Mouse (Mus musculus): ENCODE measurements at regions not wholly inside any gene's neighbourhood (a gene's known extent, or its start where the extent isn't known, plus 50 kb on each side); places are given as distances from the start of the nearest gene placed in this dataset.

- Histone ChIP-seq H3K4me1 (no peaks in the 10 kb centered on the region), H3K27me3 (replicated peaks) (peaks cover 19% of the 10 kb centered on the region), H3K36me3 (replicated peaks; ENCODE audit: low read length) (no peaks in the 10 kb centered on the region), H3K9me3 (peaks cover 34% of the 10 kb centered on the region), H3K4me3 (replicated peaks) (no peak overlapping the region)
- no peak for TF ChIP-seq GATA1 (IDR thresholded peaks at IDR 0.05; ENCODE audit: borderline replicate concordance, low read length)
- no peak for TF ChIP-seq FLI1 (IDR thresholded peaks at IDR 0.05; ENCODE audit: low read length)
Measured at GRCm38 (mm10) chr3:52610466-52610865, 342.3 kb downstream of the Foxo1 start.

- peaks cover 38% of the 10 kb centered on the region for H3K9me3 ChIP-seq
- no peaks in the 10 kb centered on the region for H3K36me3 ChIP-seq (replicated peaks; ENCODE audit: low read length)
- TF ChIP-seq GATA1 (IDR thresholded peaks at IDR 0.05; ENCODE audit: borderline replicate concordance, low read length) (no peak), FLI1 (IDR thresholded peaks at IDR 0.05; ENCODE audit: low read length) (no peak)
- H3K4me1 ChIP-seq, result peaks cover 3% of the 10 kb centered on the region; the same call in 1 of the 2 replicates
- no peak overlapping the region for H3K4me3 ChIP-seq (replicated peaks)
- peaks cover 24% of the 10 kb centered on the region for H3K27me3 ChIP-seq (replicated peaks)
Measured at GRCm38 (mm10) chr3:52608086-52608426, 339.9 kb downstream of the Foxo1 start.

- TF ChIP-seq GATA1 (IDR thresholded peaks at IDR 0.05; ENCODE audit: borderline replicate concordance, low read length) (no peak), FLI1 (IDR thresholded peaks at IDR 0.05; ENCODE audit: low read length) (no peak)
- Histone ChIP-seq H3K4me1 (peaks cover 3% of the 10 kb centered on the region; the same call in 1 of the 2 replicates), H3K9me3 (peaks cover 38% of the 10 kb centered on the region), H3K36me3 (replicated peaks; ENCODE audit: low read length) (no peaks in the 10 kb centered on the region), H3K4me3 (replicated peaks) (no peak overlapping the region), H3K27me3 (replicated peaks) (peaks cover 24% of the 10 kb centered on the region)
Measured at GRCm38 (mm10) chr3:52607379-52608085, 339.4 kb downstream of the Foxo1 start.

DNA sequence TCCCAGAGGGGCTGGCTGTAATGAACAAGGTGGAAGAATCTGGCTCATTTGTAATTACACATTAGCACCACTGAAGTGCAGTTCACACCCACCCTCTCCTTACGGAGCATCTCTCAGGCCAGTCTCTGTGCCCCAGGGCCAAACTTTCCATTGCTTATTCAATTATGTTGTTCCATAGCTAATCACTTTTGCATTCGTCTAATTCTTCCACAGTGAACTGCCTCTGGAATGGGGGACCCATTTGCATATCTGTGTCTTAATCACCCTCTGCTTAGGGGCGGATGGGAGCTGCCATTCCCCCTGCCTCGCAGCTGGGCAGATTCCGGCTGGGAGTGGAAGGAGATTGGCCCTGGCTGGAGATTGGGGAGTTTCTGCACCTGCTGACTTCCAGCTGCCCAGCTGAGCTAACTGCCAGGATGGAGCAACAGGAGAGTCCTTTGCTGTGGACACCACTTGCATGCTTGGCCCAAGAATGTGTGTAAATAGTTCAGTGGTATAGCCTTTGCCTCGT lies 337.2 kb downstream of the Foxo1 start:
- no peaks in the 10 kb centered on the region for H3K36me3 ChIP-seq (replicated peaks; ENCODE audit: low read length)
- H3K4me1 ChIP-seq, result peaks cover 3% of the 10 kb centered on the region; the same call in 1 of the 2 replicates
- TF ChIP-seq FLI1 (IDR thresholded peaks at IDR 0.05; ENCODE audit: low read length) (no peak), GATA1 (IDR thresholded peaks at IDR 0.05; ENCODE audit: borderline replicate concordance, low read length) (no peak)
- H3K27me3 ChIP-seq (replicated peaks), result peaks cover 26% of the 10 kb centered on the region
- H3K9me3 ChIP-seq, result peaks cover 45% of the 10 kb centered on the region
- no peak overlapping the region for H3K4me3 ChIP-seq (replicated peaks)

DNA sequence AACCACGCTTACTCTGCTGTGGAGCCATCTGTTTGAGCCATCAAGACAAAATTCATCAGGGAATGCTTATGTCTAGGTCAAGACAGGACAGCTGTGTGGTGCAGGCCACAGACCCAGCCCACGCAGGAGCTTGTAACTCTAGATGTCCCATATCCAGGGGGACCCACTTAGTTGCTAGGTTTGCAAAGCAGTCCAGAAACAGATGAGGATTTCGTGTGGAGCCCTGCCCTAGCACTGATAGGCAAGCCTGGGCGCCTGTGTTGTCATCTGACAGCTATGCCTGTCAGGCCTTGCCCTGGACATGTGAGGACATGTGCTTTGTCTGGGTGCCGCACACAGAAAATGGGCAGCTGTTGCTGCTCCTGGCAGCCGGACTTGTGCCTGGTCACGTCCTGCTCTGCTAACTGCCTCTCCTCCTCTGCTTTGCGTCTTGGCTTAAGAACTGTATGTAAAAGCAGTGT lies 335.1 kb downstream of the Foxo1 start:
- Histone ChIP-seq H3K4me3 (replicated peaks) (no peak overlapping the region), H3K4me1 (peaks cover 3% of the 10 kb centered on the region; the same call in 1 of the 2 replicates), H3K36me3 (replicated peaks; ENCODE audit: low read length) (no peaks in the 10 kb centered on the region), H3K9me3 (peaks cover 38% of the 10 kb centered on the region), H3K27me3 (replicated peaks) (peaks cover 27% of the 10 kb centered on the region)
- TF ChIP-seq FLI1 (IDR thresholded peaks at IDR 0.05; ENCODE audit: low read length), result no peak
- no peak for TF ChIP-seq GATA1 (IDR thresholded peaks at IDR 0.05; ENCODE audit: borderline replicate concordance, low read length)

- TF ChIP-seq GATA1 (IDR thresholded peaks at IDR 0.05; ENCODE audit: borderline replicate concordance, low read length) (no peak), FLI1 (IDR thresholded peaks at IDR 0.05; ENCODE audit: low read length) (no peak)
- H3K4me1 ChIP-seq, result peaks cover 3% of the 10 kb centered on the region; the same call in 1 of the 2 replicates
- H3K9me3 ChIP-seq, result peaks cover 20% of the 10 kb centered on the region
- H3K36me3 ChIP-seq (replicated peaks; ENCODE audit: low read length), result no peaks in the 10 kb centered on the region
- H3K4me3 ChIP-seq (replicated peaks), result no peak overlapping the region
- peaks cover 20% of the 10 kb centered on the region for H3K27me3 ChIP-seq (replicated peaks)
Measured at GRCm38 (mm10) chr3:52601011-52601745, 333.0 kb downstream of the Foxo1 start.

GRCm38 (mm10) chr3:52600581-52600980 lies 332.4 kb downstream of the Foxo1 start:
- peaks cover 20% of the 10 kb centered on the region for H3K9me3 ChIP-seq

DNA sequence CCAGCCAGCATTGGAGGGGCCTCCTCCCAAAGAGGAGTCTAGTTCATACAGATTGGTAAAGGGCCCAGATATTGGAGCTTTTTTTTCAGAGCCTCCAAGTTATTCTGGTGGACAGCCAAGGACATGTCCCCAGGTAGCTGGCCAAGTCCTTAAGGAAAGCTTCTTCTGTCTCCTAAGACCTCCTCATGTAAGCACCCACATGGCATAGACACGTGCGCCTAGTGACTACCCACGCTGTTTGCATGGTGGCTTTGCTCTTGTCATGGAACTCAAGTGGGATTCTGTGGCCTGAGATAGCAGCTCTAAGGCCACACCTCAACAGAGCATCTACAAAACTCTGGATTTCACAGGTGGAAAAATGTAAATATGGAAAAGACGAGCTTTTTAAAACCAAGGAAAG lies 332.0 kb downstream of the Foxo1 start:
- H3K9me3 ChIP-seq, result peaks cover 20% of the 10 kb centered on the region
- no peaks in the 10 kb centered on the region for H3K36me3 ChIP-seq (replicated peaks; ENCODE audit: low read length)

More at GRCm38 (mm10) chr3:52600581-52600980, 332.4 kb downstream of the Foxo1 start:
- H3K36me3 ChIP-seq (replicated peaks; ENCODE audit: low read length), result no peaks in the 10 kb centered on the region
- peaks cover 3% of the 10 kb centered on the region; the same call in 1 of the 2 replicates for H3K4me1 ChIP-seq
- no peak overlapping the region for H3K4me3 ChIP-seq (replicated peaks)
- TF ChIP-seq FLI1 (IDR thresholded peaks at IDR 0.05; ENCODE audit: low read length) (no peak), GATA1 (IDR thresholded peaks at IDR 0.05; ENCODE audit: borderline replicate concordance, low read length) (no peak)
- H3K27me3 ChIP-seq (replicated peaks), result peaks cover 20% of the 10 kb centered on the region

GRCm38 (mm10) chr3:52586418-52586817 lies 318.3 kb downstream of the Foxo1 start:
- H3K4me3 ChIP-seq (replicated peaks), result no peak overlapping the region
- peaks cover 40% of the 10 kb centered on the region for H3K27me3 ChIP-seq (replicated peaks)
- no peak for TF ChIP-seq FLI1 (IDR thresholded peaks at IDR 0.05; ENCODE audit: low read length)
- no peak for TF ChIP-seq GATA1 (IDR thresholded peaks at IDR 0.05; ENCODE audit: borderline replicate concordance, low read length)
- no peaks in the 10 kb centered on the region for H3K36me3 ChIP-seq (replicated peaks; ENCODE audit: low read length)
- no peaks in the 10 kb centered on the region for H3K9me3 ChIP-seq
- H3K4me1 ChIP-seq, result no peaks in the 10 kb centered on the region

More for the DNA sequence above, 332.0 kb downstream of the Foxo1 start:
- Histone ChIP-seq H3K27me3 (replicated peaks) (peaks cover 16% of the 10 kb centered on the region), H3K4me1 (peaks cover 3% of the 10 kb centered on the region; the same call in 1 of the 2 replicates), H3K4me3 (replicated peaks) (no peak overlapping the region)
- TF ChIP-seq FLI1 (IDR thresholded peaks at IDR 0.05; ENCODE audit: low read length) (no peak), GATA1 (IDR thresholded peaks at IDR 0.05; ENCODE audit: borderline replicate concordance, low read length) (no peak)

Measured in megakaryocyte, embryonic 14.5 days (primary cell).